Mouse (Mus musculus) kidney, embryonic 15.5 days (tissue): ENCODE measurements around the gene Gpr158. TPM values are rescaled to one million over a fixed set of nuclear protein-coding genes. Genes with fewer than 3 reads are reported as not detected.

Source experiments
- ATAC-seq: fragments of 200-750 bp; cut with Nextera tagmentation; replicated peaks from 2 replicates; pipeline ENCODE4 v1.8.0; 2017; ENCODE audit warnings: moderate TSS enrichment; ENCODE audit not compliant: low FRiP score
- H3K27ac ChIP-seq: fragments of 300-500 bp; sonication (generic); 2 replicates; pipeline ENCODE4 v1.5.1; 2015; ENCODE audit warnings: mild to moderate bottlenecking, inconsistent platforms
- H3K27me3 ChIP-seq: fragments of 300-500 bp; sonication (generic); 2 replicates; pipeline ENCODE4 v1.6.1; 2015; ENCODE audit warnings: inconsistent platforms
- H3K36me3 ChIP-seq: fragments of 300-500 bp; sonication (generic); 2 replicates; pipeline ENCODE4 v1.6.1; 2015; ENCODE audit warnings: inconsistent platforms
- H3K4me1 ChIP-seq: fragments of 300-500 bp; sonication (generic); 2 replicates; pipeline ENCODE4 v1.6.1; 2015; ENCODE audit warnings: inconsistent platforms
- H3K4me2 ChIP-seq: fragments of 300-500 bp; sonication (generic); 2 replicates; pipeline ENCODE4 v1.6.1; 2015; ENCODE audit warnings: moderate library complexity, mild to moderate bottlenecking, inconsistent platforms
- H3K4me3 ChIP-seq: fragments of 300-500 bp; sonication (generic); replicated peaks from 2 replicates; pipeline ENCODE4 v1.5.1; 2015; ENCODE audit warnings: mild to moderate bottlenecking, inconsistent platforms
- H3K9ac ChIP-seq: fragments of 300-500 bp; sonication (generic); 2 replicates; pipeline ENCODE4 v1.6.1; 2015; ENCODE audit warnings: mild to moderate bottlenecking, inconsistent platforms
- H3K9me3 ChIP-seq: fragments of 300-500 bp; sonication (generic); replicated peaks from 2 replicates; pipeline ENCODE4 v1.6.1; 2016; ENCODE audit warnings: inconsistent platforms
- WGBS: fragments of 180-500 bp; shearing (Covaris S2); methylation state at CpG from one replicate; pipeline ENCODE4 v1.1.7; 2015; ENCODE audit warnings: mixed read lengths; 5-methylcytosine and 5-hydroxymethylcytosine counted together
- polyA plus RNA-seq: library from polyadenylated mRNA; unstranded; fragments of >200 nt; fragmentation: Nextera tagmentation; extraction: Ambion mirVana; gene quantifications from 2 replicates; pipeline ENCODE4 v1.2.1, GENCODE M21; 2015

Gene Gpr158
- polyA plus RNA-seq = 0.04 TPM in 1 of 2 replicates, not detected in the other

DNA sequence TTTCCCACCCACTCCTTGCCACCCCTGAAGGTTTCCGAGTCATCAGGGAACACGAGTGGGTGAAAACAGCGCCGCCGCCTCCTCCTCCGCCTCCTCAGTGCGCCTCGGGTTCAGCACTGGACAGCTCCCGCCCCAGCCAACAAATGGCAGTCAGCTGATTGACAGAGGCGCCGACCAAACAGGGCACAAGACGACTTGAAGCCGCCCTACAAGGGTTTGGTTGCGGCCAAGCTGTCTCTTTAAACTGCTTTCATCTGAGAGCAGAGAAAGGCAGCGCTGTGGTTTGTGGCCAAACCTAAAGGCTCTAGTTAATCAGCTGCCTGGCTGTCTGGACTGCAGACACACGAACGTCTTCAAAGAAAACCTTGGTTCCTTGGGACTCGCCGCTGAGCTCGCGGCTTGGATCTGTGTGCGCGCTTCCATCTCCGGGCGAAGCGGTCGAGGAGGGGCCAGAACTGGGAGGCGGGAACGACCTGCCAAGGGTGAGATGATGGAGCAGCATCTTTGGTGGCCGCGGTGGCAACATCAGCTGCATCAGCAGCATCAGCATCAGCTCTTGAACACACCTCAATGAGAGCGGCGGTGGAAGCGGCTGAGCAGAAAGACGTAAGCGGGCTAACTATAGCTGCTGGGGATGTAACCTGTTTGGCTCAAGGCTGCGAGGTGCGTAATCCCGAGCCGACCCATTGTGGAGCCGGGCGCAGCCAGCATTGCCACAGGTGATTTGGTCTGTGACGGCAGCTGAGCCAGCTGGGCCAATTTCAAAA lies at the start of gene Gpr158:
Gpr158 (plus strand) TSS at position 198 of the 767 bp plus-strand sequence.
- Histone ChIP-seq H3K4me2 (peak within 1 kb of the TSS; percentile 75), H3K27ac (no peak within 1 kb of the TSS), H3K4me1 (peaks cover 10% of the 10 kb centered on the region), H3K9ac (no peak within 1 kb of the TSS), H3K9me3 (no peaks in the 10 kb centered on the region), H3K4me3 (peak within 1 kb of the TSS; percentile 43), H3K27me3 (peaks cover 32% of the 10 kb centered on the region), H3K36me3 (no peaks in the 10 kb centered on the region)
- 2% methylated on average over 43 of the region's 43 CpGs for WGBS
- ATAC-seq = peak; percentile 94

GRCm38 (mm10) chr2:21343821-21344220 lies 23.5 kb upstream of the Gpr158 start:
- Histone ChIP-seq H3K27me3 (no peaks in the 10 kb centered on the region), H3K4me2 (no peak overlapping the region), H3K4me3 (no peak overlapping the region), H3K4me1 (no peaks in the 10 kb centered on the region), H3K9me3 (no peaks in the 10 kb centered on the region), H3K27ac (no peak overlapping the region), H3K36me3 (no peaks in the 10 kb centered on the region), H3K9ac (no peak overlapping the region)
- WGBS = 82% methylated on average over 5 of the region's 5 CpGs
- no peak for ATAC-seq

- 11% methylated on average over 44 of the region's 44 CpGs for WGBS
- no peak overlapping the region for H3K9ac ChIP-seq
- H3K4me1 ChIP-seq = peaks cover 10% of the 10 kb centered on the region
- H3K4me2 ChIP-seq = no peak overlapping the region
- peak; percentile 81 for ATAC-seq
- H3K9me3 ChIP-seq = no peaks in the 10 kb centered on the region
- H3K27me3 ChIP-seq = peaks cover 32% of the 10 kb centered on the region
- no peak overlapping the region for H3K27ac ChIP-seq
- no peaks in the 10 kb centered on the region for H3K36me3 ChIP-seq
- H3K4me3 ChIP-seq = no peak overlapping the region
Measured at GRCm38 (mm10) chr2:21368351-21369170, 1.2 kb downstream of the Gpr158 start.

GRCm38 (mm10) chr2:21369171-21369485 lies 1.8 kb downstream of the Gpr158 start:
- 0 out of 2 replicates have a peak, but pooled peaks have one; percentile 4 for ATAC-seq
- Histone ChIP-seq H3K9ac (no peak overlapping the region), H3K9me3 (no peaks in the 10 kb centered on the region), H3K4me2 (no peak overlapping the region), H3K4me1 (peaks cover 10% of the 10 kb centered on the region), H3K27ac (no peak overlapping the region), H3K27me3 (peaks cover 32% of the 10 kb centered on the region), H3K36me3 (no peaks in the 10 kb centered on the region), H3K4me3 (no peak overlapping the region)
- 53% methylated on average over 6 of the region's 6 CpGs for whole genome bisulfite sequencing

DNA sequence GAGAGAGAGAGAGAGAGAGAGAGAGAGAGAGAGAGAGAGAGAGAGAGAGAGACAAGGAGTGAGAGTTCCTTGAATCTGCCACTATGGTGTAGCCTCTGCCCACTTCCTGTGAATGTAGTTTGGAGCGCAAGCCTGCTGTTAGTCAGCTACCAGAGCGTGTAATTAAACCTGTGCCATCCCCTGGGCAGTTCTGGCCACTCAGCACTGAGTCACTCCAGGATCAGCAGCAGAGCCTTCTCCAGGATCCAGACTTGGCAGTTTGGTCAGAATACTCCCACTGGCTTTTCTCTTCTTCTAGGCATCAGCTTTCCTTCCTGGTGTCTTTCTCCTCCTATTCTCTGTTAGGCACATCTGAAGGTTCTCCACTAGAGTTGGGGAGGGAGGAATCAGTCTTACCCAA lies 2.2 kb downstream of the Gpr158 start:
- no peaks in the 10 kb centered on the region for H3K9me3 ChIP-seq
- H3K9ac ChIP-seq = no peak overlapping the region
- 65% methylated on average over 2 of the region's 2 CpGs for WGBS
- H3K36me3 ChIP-seq = no peaks in the 10 kb centered on the region
- ATAC-seq = no peak
- no peak overlapping the region for H3K4me2 ChIP-seq
- H3K27me3 ChIP-seq = peaks cover 32% of the 10 kb centered on the region
- H3K27ac ChIP-seq = no peak overlapping the region
- peaks cover 10% of the 10 kb centered on the region for H3K4me1 ChIP-seq
- no peak overlapping the region for H3K4me3 ChIP-seq

DNA sequence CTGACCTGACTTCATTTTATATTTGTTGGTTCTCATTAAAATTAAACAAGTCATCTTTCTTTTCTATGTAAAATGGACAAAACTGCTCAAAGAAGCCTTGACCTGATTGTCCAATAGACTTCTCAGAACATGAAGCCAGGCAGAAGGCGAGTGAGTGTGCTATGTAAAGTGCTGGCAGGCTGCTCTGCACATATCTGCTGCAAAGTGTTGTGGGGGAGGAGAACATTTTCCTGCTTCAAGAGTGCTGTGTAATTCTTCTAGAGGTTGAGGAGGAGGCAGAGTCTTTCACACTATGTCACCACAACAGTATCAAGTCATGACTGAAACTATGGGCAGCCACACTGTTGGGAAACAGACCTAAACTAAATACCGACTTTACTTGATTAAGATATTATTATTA lies 12.2 kb downstream of the Gpr158 start:
- 73% methylated on average over 2 of the region's 2 CpGs for WGBS
- Histone ChIP-seq H3K4me3 (no peak overlapping the region), H3K4me1 (no peaks in the 10 kb centered on the region), H3K9me3 (no peaks in the 10 kb centered on the region), H3K4me2 (no peak overlapping the region), H3K9ac (no peak overlapping the region), H3K27me3 (no peaks in the 10 kb centered on the region), H3K36me3 (no peaks in the 10 kb centered on the region), H3K27ac (no peak overlapping the region)
- no peak for ATAC-seq

DNA sequence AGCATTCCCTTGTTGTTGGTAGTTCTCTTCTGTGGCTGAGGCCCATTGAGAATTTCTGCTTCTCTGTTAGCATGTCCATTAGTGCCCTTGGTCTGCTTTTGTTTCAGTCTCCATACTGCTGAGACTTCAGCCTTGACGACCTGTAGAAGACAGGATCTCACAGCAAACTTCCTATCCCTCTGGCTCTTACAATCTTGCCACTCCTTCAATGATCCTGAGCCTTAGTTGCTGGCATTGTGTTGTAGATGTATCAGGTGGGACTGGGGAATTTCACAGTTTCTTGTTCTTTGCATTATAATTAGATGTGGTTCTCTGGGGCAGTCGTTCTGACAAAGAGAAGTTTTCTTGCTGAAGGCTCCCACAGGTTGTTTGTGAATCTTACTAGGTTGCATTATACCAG lies 25.4 kb downstream of the Gpr158 start:
- ATAC-seq = no peak
- Histone ChIP-seq H3K27ac (no peak overlapping the region), H3K4me1 (no peaks in the 10 kb centered on the region), H3K27me3 (no peaks in the 10 kb centered on the region), H3K4me3 (no peak overlapping the region), H3K9me3 (no peaks in the 10 kb centered on the region), H3K36me3 (no peaks in the 10 kb centered on the region), H3K4me2 (no peak overlapping the region), H3K9ac (no peak overlapping the region)
- 8% methylated on average over 2 of the region's 2 CpGs for WGBS

DNA sequence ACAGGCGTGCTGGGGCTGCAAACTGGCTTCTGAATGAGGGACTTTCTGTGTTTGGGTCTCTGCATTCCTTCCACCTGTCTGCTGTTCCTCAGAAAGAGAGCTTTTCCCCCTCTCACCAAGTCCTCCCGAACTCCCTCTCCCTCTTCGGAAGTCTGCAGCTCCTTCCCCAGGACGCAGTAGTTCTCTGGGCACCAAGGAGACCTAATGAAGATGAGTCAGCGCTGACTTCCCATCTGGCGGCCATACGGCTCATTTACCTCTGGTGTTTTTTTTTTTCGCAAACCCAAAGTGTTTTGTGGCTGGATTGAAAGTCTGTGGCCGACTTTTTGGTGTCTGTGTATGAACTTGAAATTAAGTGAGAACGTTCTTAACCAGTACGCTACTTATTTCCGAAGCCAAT lies 30.0 kb downstream of the Gpr158 start:
- Histone ChIP-seq H3K27ac (no peak overlapping the region), H3K36me3 (no peaks in the 10 kb centered on the region), H3K27me3 (no peaks in the 10 kb centered on the region), H3K9me3 (no peaks in the 10 kb centered on the region), H3K4me2 (no peak overlapping the region), H3K9ac (no peak overlapping the region), H3K4me3 (no peak overlapping the region), H3K4me1 (no peaks in the 10 kb centered on the region)
- 83% methylated on average over 12 of the region's 12 CpGs for WGBS
- ATAC-seq = no peak

GRCm38 (mm10) chr2:21399657-21400056 lies 32.3 kb downstream of the Gpr158 start:
- no peaks in the 10 kb centered on the region for H3K27me3 ChIP-seq
- ATAC-seq = no peak
- no peak overlapping the region for H3K4me3 ChIP-seq

DNA sequence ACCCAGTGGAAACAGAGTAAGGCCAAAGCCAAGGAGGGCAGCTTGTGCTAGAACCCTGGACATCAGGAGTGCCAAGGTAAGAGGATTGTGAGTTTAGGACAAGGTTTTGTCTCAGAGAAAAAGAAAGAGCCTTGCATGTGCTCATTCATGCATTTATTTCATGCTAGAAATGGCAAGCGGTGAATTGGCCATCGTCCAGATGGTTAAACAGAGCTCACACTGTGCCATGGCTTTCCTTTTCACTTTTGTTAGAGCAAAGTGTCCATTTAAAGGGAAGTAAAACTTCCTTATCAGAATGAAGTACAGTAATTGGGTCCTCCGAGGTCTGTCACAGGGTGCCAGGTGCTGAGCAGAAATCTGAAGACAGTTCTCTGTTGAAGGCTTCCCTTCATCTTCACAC lies 38.3 kb downstream of the Gpr158 start:
- no peaks in the 10 kb centered on the region for H3K9me3 ChIP-seq
- 77% methylated on average over 3 of the region's 3 CpGs for WGBS
- H3K27me3 ChIP-seq = no peaks in the 10 kb centered on the region
- no peak for ATAC-seq
- no peaks in the 10 kb centered on the region for H3K4me1 ChIP-seq
- H3K4me2 ChIP-seq = no peak overlapping the region
- no peak overlapping the region for H3K4me3 ChIP-seq
- no peaks in the 10 kb centered on the region for H3K36me3 ChIP-seq
- H3K27ac ChIP-seq = no peak overlapping the region
- H3K9ac ChIP-seq = no peak overlapping the region

More at GRCm38 (mm10) chr2:21399657-21400056, 32.3 kb downstream of the Gpr158 start:
- WGBS = 80% methylated on average over 3 of the region's 3 CpGs
- no peak overlapping the region for H3K9ac ChIP-seq
- no peaks in the 10 kb centered on the region for H3K4me1 ChIP-seq
- no peak overlapping the region for H3K4me2 ChIP-seq
- no peaks in the 10 kb centered on the region for H3K9me3 ChIP-seq
- H3K27ac ChIP-seq = no peak overlapping the region
- no peaks in the 10 kb centered on the region for H3K36me3 ChIP-seq

GRCm38 (mm10) chr2:21407443-21407985 lies 40.2 kb downstream of the Gpr158 start:
- Histone ChIP-seq H3K4me2 (no peak overlapping the region), H3K27ac (no peak overlapping the region), H3K36me3 (no peaks in the 10 kb centered on the region), H3K9ac (no peak overlapping the region), H3K4me1 (no peaks in the 10 kb centered on the region), H3K9me3 (no peaks in the 10 kb centered on the region), H3K27me3 (no peaks in the 10 kb centered on the region), H3K4me3 (no peak overlapping the region)
- no peak for ATAC-seq
- 92% methylated on average over 2 of the region's 2 CpGs for WGBS

DNA sequence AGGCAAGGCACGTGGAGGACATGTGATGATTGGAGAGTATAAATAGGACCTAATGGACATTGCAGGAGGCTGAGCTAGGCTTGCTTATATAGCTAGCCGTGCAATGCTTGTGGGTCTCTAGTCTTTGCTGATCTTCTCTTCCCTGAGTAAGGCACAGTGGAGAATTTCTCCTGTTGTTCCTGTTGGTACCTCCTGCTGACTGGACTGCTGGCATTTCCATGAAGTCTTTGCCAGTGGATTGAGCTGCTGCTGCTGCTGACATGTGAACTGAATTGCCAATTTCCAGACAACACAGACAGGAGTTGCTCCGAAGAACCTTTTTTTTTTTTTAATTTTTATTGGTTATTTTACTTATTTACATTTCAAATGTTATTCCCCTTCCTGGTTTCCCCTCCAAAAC lies 41.5 kb downstream of the Gpr158 start:
- Histone ChIP-seq H3K4me1 (no peaks in the 10 kb centered on the region), H3K27ac (no peak overlapping the region), H3K9me3 (no peaks in the 10 kb centered on the region), H3K27me3 (no peaks in the 10 kb centered on the region), H3K9ac (no peak overlapping the region), H3K4me2 (no peak overlapping the region), H3K36me3 (no peaks in the 10 kb centered on the region), H3K4me3 (no peak overlapping the region)
- 89% methylated on average over 3 of the region's 3 CpGs for WGBS
- no peak for ATAC-seq
